Mouse (Mus musculus): ENCODE results near the gene Bhmt2.
A peak's percentile ranks its signal among the peaks of the same experiment; 100 is the strongest.

The Bhmt2 gene

GRCm38 (mm10) chr13:93674131-93674561 is at the start of gene Bhmt2, which contains the start of gene Dmgdh:
Bhmt2 (minus strand) TSS chr13:93674302.
Dmgdh (plus strand) TSS chr13:93674433.
- DNase-seq (ENCODE audit: low spot score): no peak

- DNase-seq (ENCODE audit: low spot score): no peak
Observed at GRCm38 (mm10) chr13:93723455-93723854, 49.4 kb upstream of the Bhmt2 start.

GRCm38 (mm10) chr13:93721916-93722315 is 47.8 kb upstream of the Bhmt2 start:
- DNase-seq (ENCODE audit: low spot score): no peak

GRCm38 (mm10) chr13:93718948-93719347 is 44.8 kb upstream of the Bhmt2 start:
- peak; percentile 77 for DNase-seq (ENCODE audit: low spot score)

GRCm38 (mm10) chr13:93717113-93717512 is 43.0 kb upstream of the Bhmt2 start:
- no peak for DNase-seq (ENCODE audit: low spot score)

GRCm38 (mm10) chr13:93713826-93714225 is 39.7 kb upstream of the Bhmt2 start:
- no peak for DNase-seq (ENCODE audit: low spot score)

GRCm38 (mm10) chr13:93712362-93712761 is 38.3 kb upstream of the Bhmt2 start:
- no peak for DNase-seq (ENCODE audit: low spot score)

- no peak for DNase-seq (ENCODE audit: low spot score)
Observed at GRCm38 (mm10) chr13:93711226-93711625, 37.1 kb upstream of the Bhmt2 start.

- no peak for DNase-seq (ENCODE audit: low spot score)
Observed at GRCm38 (mm10) chr13:93710325-93710724, 36.2 kb upstream of the Bhmt2 start.

- no peak for DNase-seq (ENCODE audit: low spot score)
Observed at GRCm38 (mm10) chr13:93707271-93707670, 33.2 kb upstream of the Bhmt2 start.

- no peak for DNase-seq (ENCODE audit: low spot score)
Observed at GRCm38 (mm10) chr13:93705697-93706096, 31.6 kb upstream of the Bhmt2 start.

- DNase-seq (ENCODE audit: low spot score): no peak
Observed at GRCm38 (mm10) chr13:93698866-93699265, 24.8 kb upstream of the Bhmt2 start.

GRCm38 (mm10) chr13:93690821-93691220 is 16.7 kb upstream of the Bhmt2 start:
- no peak for DNase-seq (ENCODE audit: low spot score)

- DNase-seq (ENCODE audit: low spot score): no peak
Observed at GRCm38 (mm10) chr13:93689566-93689965, 15.5 kb upstream of the Bhmt2 start.

GRCm38 (mm10) chr13:93687321-93687720 is 13.2 kb upstream of the Bhmt2 start:
- DNase-seq (ENCODE audit: low spot score): no peak

GRCm38 (mm10) chr13:93685226-93685625 is 11.1 kb upstream of the Bhmt2 start:
- DNase-seq (ENCODE audit: low spot score): no peak

GRCm38 (mm10) chr13:93683336-93683735 is 9.2 kb upstream of the Bhmt2 start:
- DNase-seq (ENCODE audit: low spot score): no peak

GRCm38 (mm10) chr13:93676864-93677263 is 2.8 kb upstream of the Bhmt2 start:
- no peak for DNase-seq (ENCODE audit: low spot score)

- no peak for DNase-seq (ENCODE audit: low spot score)
Observed at GRCm38 (mm10) chr13:93673296-93673695, 806 bp downstream of the Bhmt2 start.

- DNase-seq (ENCODE audit: low spot score): no peak
Observed at GRCm38 (mm10) chr13:93672371-93672770, 1.7 kb downstream of the Bhmt2 start.

- no peak for DNase-seq (ENCODE audit: low spot score)
Observed at GRCm38 (mm10) chr13:93667586-93667985, 6.5 kb downstream of the Bhmt2 start.

- no peak for DNase-seq (ENCODE audit: low spot score)
Observed at GRCm38 (mm10) chr13:93657941-93658340, 16.2 kb downstream of the Bhmt2 start.

- no peak for DNase-seq (ENCODE audit: low spot score)
Observed at GRCm38 (mm10) chr13:93653382-93653781, 20.7 kb downstream of the Bhmt2 start.

GRCm38 (mm10) chr13:93648387-93649130 is 25.5 kb downstream of the Bhmt2 start:
- DNase-seq (ENCODE audit: low spot score): peak; percentile 18

All from urinary bladder, postnatal 25 days (tissue).